Mouse (Mus musculus): Measurements from ENCODE around the gene Mip. TPM values are rescaled to one million over a fixed set of nuclear protein-coding genes. Genes with fewer than 3 reads are reported as not detected.

The Mip gene
- total and polyA plus RNA-seq, 3 experiments = not detected

DNA sequence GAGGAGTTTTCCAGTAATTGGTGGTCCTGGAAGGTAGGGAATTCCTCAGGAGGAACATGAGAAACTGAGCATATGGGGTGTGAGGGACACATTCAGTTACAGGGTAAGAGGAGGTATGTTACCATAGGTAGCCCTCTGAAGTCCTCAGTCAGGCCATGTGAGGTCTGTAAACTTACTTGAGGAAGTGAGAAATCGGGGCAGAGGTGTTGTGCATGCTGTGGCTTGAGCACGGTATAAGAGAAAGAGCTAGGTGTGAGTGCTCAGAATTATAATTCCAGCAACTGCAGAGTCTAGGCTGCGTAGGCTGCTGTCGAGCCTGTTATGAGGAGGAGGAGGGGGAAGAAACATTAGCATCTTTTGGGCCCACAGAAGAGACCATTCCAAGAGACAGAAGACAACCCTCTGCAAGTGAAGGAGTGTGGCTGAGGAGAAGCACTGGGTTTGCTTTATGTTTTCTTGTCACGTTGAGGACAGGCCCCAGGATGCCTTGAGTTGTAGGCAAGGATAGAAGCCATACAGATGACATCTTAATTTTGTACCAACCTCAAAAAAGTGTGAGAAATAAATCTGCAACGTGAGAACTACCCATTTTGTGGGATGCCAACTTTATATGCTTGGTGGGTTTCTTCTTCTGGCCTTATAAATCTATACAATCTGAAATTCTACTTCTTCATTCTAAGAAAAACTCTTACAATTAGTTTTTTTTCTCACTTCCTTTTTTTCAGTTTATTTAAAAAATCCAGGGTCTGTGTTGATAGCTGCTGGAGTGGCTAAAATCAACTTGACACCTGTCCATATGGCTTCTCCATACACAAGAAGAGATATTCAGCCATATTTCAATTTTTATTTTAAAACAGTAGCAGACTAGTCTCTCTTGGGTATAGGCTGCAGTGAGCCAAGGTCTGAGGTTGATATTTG is 38.0 kb downstream of the Mip start (continued):
- TF ChIP-seq UBTF (IDR thresholded peaks at IDR 0.05; ENCODE audit: low read depth, low read length) = no peak
- 0 out of 2 replicates have a peak, but pooled peaks have one; percentile 36 for TF ChIP-seq NRF1 (IDR thresholded peaks at IDR 0.05; ENCODE audit: low read depth, low read length)
- TF ChIP-seq MAX (IDR thresholded peaks at IDR 0.05; ENCODE audit: low read length) = peak; percentile 81
- no peak; the same call in 1 of the 2 replicates for TF ChIP-seq ELF1 (IDR thresholded peaks at IDR 0.05; ENCODE audit: low read depth, low read length)
- no peak for TF ChIP-seq ZKSCAN1 (IDR thresholded peaks at IDR 0.05; ENCODE audit: borderline replicate concordance, low read depth, low read length)
- peak; percentile 66; the same call in 1 of the 2 replicates for TF ChIP-seq SIN3A (IDR thresholded peaks at IDR 0.05; ENCODE audit: low read length)
- TF ChIP-seq MAFK (IDR thresholded peaks at IDR 0.05; ENCODE audit: insufficient replicate concordance, low read length) = no peak
- peak; percentile 36; the same call in 1 of the 2 replicates for TF ChIP-seq ZNF384 (IDR thresholded peaks at IDR 0.05; ENCODE audit: low read depth, low read length)
- TF ChIP-seq MYC (IDR thresholded peaks at IDR 0.05; ENCODE audit: low read depth, low read length) = peak; percentile 92
- TF ChIP-seq JUND (conservative IDR thresholded peaks at IDR 0.05; ENCODE audit: low read depth, low read length) = 0 out of 2 replicates have a peak, but pooled peaks have one; percentile 8

DNA sequence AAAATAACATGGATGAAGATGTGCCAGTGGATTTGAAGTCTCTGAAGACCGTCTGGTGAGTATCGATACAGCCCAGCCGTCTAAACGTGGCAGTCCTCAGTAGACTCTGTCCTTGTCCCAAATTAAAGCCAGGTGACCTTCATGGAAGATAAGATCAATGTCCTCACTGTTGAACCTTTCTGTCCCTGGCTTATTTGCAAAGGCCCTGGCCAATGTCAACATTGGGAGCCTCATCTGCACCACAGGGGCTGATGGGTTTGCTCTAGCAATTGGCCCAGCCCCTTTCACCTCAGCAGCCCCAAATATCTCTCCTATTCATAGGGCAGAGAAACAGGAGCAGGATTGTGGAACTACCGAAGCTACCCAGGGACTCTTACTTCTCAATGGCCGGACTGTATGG is 42.7 kb downstream of the Mip start, which contains the start of gene Apof:
Gene Apof, plus strand, starts transcription at position 301 of the 400 bp plus-strand sequence.
- H3K79me2 ChIP-seq (replicated peaks; ENCODE audit: control insufficient read depth, extremely low read depth, insufficient read depth, poor library complexity, severe bottlenecking) = peaks cover 3% of the 10 kb centered on the region
- no peak within 1 kb of the TSS for H3K9ac ChIP-seq (ENCODE audit: insufficient read depth, low read depth)
- no peaks in the 10 kb centered on the region for H3K9me3 ChIP-seq (replicated peaks; ENCODE audit: low read length)
- no peaks in the 10 kb centered on the region for H3K27me3 ChIP-seq (replicated peaks)
- H3K36me3 ChIP-seq (replicated peaks in 1 of 2; ENCODE audit: control insufficient read depth in 1 of 2, insufficient read depth in 1 of 2, low read length in 1 of 2) = peaks cover 0 to 4% of the 10 kb centered on the region in 2 experiments
- no peak within 1 kb of the TSS for H3K27ac ChIP-seq (ENCODE audit: insufficient read depth, low read depth)
- no peak within 1 kb of the TSS for H3K4me3 ChIP-seq (replicated peaks in 1 of 3; ENCODE audit: low read depth in 2 of 3, low read length in 2 of 3, poor library complexity in 1 of 3)
- TF ChIP-seq E2F4 (IDR thresholded peaks at IDR 0.05; ENCODE audit: insufficient replicate concordance, low read depth, low read length) = no peak
- no peak for TF ChIP-seq KAT2A (IDR thresholded peaks at IDR 0.05; ENCODE audit: insufficient replicate concordance, low read length)
- no peak for TF ChIP-seq HCFC1 (IDR thresholded peaks at IDR 0.05; ENCODE audit: low read depth, low read length)
- TF ChIP-seq PAX5 (IDR thresholded peaks at IDR 0.05; ENCODE audit: low read length) = no peak
- no peak for TF ChIP-seq TCF12 (IDR thresholded peaks at IDR 0.05; ENCODE audit: low read depth, low read length)
- TF ChIP-seq ETS1 (conservative IDR thresholded peaks at IDR 0.05; ENCODE audit: low read depth, low read length) = no peak
- TF ChIP-seq RCOR1 (conservative IDR thresholded peaks at IDR 0.05; ENCODE audit: low read depth, low read length) = no peak
- TF ChIP-seq ZC3H11A (IDR thresholded peaks at IDR 0.05; ENCODE audit: low read depth, low read length) = no peak
- no peak for TF ChIP-seq MXI1 (IDR thresholded peaks at IDR 0.05; ENCODE audit: low read depth, low read length)
- no peak for TF ChIP-seq CHD2 (IDR thresholded peaks at IDR 0.05; ENCODE audit: low read length)
- no peak for TF ChIP-seq GABPA (IDR thresholded peaks at IDR 0.05; ENCODE audit: insufficient replicate concordance, low read depth, low read length)
- dilution Hi-C loops (cut with MboI; ENCODE audit: extremely low pct_ligation_motif_present, extremely low pct_unique_long_range_greater_than_20kb, low sequenced_read_pairs) = no loop called here
- in situ Hi-C loops (cut with MboI; ENCODE audit: low pct_ligation_motif_present, low pct_unique_long_range_greater_than_20kb, low sequenced_read_pairs) = no loop called here
- no peak for DNase-seq (ENCODE audit: extremely low read depth)
- H3K4me1 ChIP-seq (ENCODE audit: control insufficient read depth in 1 of 2, insufficient read depth in 2 of 2) = peaks cover 9 to 37% of the 10 kb centered on the region in 2 experiments; a peak in 3 of 4 replicates
- no peak within 1 kb of the TSS for H3K4me2 ChIP-seq (ENCODE audit: insufficient read depth, low read depth, poor library complexity, severe bottlenecking)
